Mouse (Mus musculus) embryonic fibroblast, embryonic 13.5 days (primary cell): ENCODE data around the gene Slamf9.

Experiments
- CTCF ChIP-seq: IDR thresholded peaks from 2 replicates; pipeline ENCODE4 v1.5.1; 2011; ENCODE audit warnings: mild to moderate bottlenecking, control low read depth, low read length, moderate library complexity, borderline replicate concordance; ENCODE audit not compliant: insufficient read depth
- POLR2A ChIP-seq: IDR thresholded peaks from 2 replicates; pipeline ENCODE4 v1.6.1; 2011; ENCODE audit warnings: low read depth, mild to moderate bottlenecking, control low read depth, low read length, moderate library complexity

- no peak for TF ChIP-seq CTCF
- no peak for TF ChIP-seq POLR2A
These were observed 8.2 kb downstream of the Slamf9 start for GRCm38 (mm10) chr1:172483361-172483660.
